Mouse (Mus musculus) kidney, adult 18-20 months (tissue): Measurements from ENCODE around the gene Acrv1.
A peak's percentile ranks its signal among the peaks of the same experiment; 100 is the strongest.
"Not testable (repeated sequence)": the region's sequence is repeated elsewhere in the genome, so short reads cannot be mapped to it uniquely, and the experiment has no call there.

Source experiments
- DNase-seq: peaks from one replicate; pipeline ENCODE4 v3.0.0; 2021

Acrv1 gene

GRCm38 (mm10) chr9:36692920-36693319 is at the start of gene Acrv1:
TSS of gene Acrv1 (plus strand) at chr9:36693220.
- DNase-seq, result no peak

- DNase-seq, result not testable (repeated sequence)
These were observed 49.7 kb upstream of the Acrv1 start, which contains the start of gene A630095E13Rik for GRCm38 (mm10) chr9:36643276-36643675. TSS of gene A630095E13Rik (minus strand) at chr9:36643376.

- no peak for DNase-seq
These were observed 11.6 kb upstream of the Acrv1 start for GRCm38 (mm10) chr9:36681424-36681823.

GRCm38 (mm10) chr9:36687329-36687728 is 5.7 kb upstream of the Acrv1 start:
- no peak for DNase-seq

- no peak for DNase-seq
These were observed 1.3 kb downstream of the Acrv1 start for GRCm38 (mm10) chr9:36694276-36694675.

- no peak for DNase-seq
These were observed 12.9 kb downstream of the Acrv1 start for GRCm38 (mm10) chr9:36705923-36706322.

- no peak for DNase-seq
These were observed 14.3 kb downstream of the Acrv1 start for GRCm38 (mm10) chr9:36707304-36707703.

- DNase-seq, result no peak
These were observed 23.6 kb downstream of the Acrv1 start for GRCm38 (mm10) chr9:36716624-36717023.

GRCm38 (mm10) chr9:36726131-36727033 is 33.4 kb downstream of the Acrv1 start:
- peak; percentile 95 for DNase-seq

- no peak for DNase-seq
These were observed 34.2 kb downstream of the Acrv1 start, which contains the start of gene Chek1 for GRCm38 (mm10) chr9:36727034-36727755. TSS of gene Chek1 (minus strand) at chr9:36727065.
